Mouse (Mus musculus) kidney, postnatal 25 days (tissue): ENCODE results near the gene Gfi1b.
A peak's percentile ranks its signal among the peaks of the same experiment; 100 is the strongest.

Experiments used
- DNase-seq, 2 experiments: peaks; one replicate each; pipeline ENCODE4 v3.0.0; 2021; ENCODE audit warnings: mixed read lengths in 2 of 2

The Gfi1b gene

DNA sequence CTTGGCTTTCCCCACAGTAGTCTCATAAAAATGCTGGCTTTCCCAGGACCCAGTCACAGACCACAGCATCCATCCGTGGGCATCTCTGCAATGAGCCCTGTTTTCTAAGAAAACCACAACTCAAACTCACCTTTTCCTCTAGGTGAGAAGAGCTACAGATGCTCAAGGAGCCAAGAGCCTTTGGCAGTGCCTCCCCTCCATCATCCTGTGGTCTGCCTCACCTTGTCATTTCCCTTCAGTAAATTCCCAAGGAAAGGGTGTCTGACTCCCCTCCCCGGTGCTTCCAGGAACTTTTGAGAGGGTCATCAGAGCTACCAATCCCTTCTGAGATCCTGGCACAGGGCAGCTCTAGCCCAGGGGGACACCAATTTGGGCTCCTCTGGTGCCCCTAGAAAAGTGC, 671 bp downstream of the Gfi1b start:
- DNase-seq = no peak

DNA sequence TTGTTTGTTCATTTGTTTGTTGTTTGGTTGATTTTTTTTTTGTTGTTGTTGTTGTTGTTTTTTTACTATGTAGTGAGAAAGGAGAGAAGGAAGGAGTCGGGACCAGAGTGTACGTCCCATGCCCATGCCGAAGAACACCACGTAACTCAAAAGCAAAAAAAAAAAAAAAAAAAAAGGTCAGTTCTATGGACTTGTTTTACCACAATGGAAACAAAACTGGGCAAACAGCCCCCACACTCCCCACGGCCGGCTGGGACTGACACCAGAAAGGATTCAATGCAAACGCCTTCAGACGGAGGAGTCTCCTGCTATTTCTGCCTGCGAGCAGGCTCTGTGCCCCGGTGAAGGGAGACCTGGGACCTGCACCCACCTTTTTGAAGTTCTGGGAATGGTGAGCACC, 1.3 kb downstream of the Gfi1b start:
- DNase-seq = no peak

DNA sequence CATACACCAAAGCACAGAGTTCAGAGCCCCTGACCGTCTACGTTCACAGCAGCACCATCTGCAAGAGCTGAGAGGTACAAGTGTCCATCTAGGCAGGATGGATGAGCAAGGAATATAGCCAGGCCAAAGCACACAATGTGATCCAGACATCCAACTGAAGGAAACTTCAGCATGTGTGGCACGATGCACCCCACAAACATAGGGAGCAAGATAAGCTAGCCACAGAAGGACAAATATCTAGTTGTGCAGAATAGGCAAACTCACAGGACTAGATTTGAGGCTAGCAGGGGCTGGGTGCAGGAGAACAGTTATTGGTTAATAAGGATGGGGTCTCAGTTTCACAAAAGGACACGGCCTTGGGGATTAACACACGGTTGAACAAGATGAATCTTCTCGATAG, 2.4 kb downstream of the Gfi1b start:
- no peak for DNase-seq

DNA sequence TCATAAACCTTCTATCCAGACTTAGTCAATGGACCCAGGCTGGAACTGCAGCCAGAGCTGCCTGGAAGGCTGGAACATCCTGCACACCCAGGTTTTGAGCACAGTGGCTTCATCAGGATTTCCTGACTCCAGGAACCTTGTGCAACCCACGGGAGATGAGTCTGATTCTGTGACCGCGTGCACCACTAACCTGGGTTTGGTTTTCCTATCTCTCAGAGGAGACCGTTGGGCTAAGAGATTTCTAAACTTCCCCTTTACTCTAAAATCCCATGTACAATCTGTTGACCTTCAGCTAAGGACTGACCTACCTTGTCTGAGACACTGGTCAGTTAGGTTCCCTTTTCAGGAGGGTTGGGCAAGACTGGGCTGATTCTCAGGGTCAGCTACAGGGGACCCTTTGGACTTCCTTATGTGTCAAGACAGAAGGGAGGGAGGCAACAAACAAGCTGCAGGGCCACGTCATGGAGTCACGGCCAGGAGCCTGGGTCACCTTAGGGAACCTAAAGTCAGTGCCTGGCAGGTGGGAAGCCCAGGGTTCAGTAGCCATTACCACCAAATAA, 2.9 kb downstream of the Gfi1b start:
- DNase-seq = no peak

DNA sequence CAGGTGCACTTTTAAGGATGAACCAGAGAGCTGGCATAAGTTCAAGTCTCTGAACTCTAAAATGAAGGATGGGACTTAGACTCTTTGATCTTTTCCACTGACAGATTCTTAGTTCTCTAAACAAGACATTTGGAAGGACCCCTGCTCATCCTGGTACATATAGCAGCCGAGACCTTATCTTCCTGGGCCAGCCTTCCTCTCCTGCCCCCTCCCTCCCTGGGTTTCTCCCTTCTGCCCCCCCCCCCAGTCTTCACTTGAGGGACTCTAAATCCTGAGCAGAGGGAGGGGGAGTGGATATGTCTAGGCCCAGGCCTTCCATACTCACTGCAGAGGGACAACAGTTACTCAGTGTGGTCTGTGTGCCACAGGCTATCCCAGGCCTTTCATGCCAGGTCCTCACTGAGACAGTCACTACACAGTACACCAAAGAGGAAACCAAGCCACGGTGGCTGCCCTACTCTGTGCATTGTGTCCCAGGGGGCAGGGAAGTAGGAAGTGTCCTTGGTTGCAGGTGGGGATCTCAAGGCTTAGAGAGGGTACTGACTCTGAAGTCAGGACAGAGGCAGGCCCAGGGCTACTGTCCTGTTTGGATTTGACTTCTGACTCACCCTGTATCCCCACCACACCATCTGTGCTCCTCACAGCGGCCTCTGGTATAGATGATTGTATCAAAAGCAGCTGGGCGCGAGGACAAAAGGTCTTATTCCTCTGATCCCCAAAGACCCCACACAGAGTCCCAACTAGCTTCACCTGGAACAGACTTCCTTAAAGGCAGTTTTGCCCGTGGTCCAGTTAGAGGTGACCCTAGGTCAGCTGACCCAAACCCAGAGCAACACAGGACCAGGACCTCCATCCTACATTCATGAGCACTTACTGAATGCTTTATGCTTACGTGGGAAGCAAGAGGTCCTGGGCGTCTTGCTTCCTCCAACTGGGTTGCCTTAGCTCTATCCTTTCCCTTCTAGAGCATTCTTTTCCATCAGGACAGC, 4.0 kb downstream of the Gfi1b start:
- no peak for DNase-seq

DNA sequence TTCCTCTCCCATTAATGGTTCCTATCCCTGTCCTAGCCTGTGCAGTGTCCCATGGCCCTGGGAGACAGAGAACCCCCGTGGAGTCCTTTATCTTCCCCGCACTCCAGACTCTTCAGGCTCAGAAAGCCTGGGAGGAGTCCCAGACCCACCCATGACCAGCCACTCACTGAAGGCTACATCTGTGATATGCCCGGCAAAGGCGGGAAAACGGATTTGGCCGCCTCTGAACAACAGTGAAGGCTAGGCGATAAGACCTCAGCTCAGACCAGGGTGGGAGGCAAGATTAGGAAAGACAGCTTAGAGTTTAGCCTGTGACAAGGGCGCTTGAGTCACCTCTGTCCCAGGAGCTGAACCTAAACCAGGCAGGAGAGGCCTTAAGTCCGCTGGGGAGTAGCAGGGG, 4.9 kb downstream of the Gfi1b start:
- no peak for DNase-seq

DNA sequence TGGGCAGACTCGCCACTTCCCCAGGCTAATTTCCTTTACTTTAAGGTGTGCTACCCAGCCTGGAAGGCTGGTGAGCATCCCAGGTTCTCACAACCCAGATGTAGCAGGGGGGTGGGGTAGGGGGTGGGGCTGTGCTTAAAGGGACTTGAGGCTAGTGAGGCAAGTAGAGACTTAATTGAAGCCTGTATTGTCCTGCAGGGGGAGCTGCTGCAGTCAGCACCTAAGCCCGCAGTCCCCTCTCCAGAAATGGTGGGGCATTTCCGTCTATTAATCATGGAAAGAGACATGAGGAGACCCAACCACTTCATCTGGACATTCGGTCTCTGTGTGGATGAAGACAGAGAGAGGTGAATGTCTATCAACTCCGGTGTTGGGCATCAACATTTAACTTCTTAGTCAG, 5.4 kb downstream of the Gfi1b start:
- DNase-seq = peak in 1 of 2 experiments; percentile 18

DNA sequence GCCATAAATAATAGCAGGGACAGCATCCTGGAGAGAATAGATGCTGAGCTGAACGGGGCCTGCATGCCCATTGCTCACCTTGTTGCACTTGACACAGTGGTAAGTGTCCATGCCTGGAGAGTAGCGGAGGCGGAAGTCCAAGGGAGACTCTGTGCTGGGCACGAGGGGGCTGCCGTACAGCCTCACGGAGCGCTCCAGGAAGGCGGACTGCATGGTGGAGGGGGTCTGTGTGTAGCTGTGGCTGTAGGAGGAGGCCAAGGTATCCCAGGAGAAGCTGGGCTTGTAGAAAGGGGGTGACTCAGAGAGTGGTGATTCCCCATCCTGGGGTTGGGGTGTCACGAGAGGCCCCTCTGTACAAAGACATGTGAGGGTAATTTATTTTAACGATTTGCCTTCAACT, 8.2 kb downstream of the Gfi1b start:
- no peak for DNase-seq

DNA sequence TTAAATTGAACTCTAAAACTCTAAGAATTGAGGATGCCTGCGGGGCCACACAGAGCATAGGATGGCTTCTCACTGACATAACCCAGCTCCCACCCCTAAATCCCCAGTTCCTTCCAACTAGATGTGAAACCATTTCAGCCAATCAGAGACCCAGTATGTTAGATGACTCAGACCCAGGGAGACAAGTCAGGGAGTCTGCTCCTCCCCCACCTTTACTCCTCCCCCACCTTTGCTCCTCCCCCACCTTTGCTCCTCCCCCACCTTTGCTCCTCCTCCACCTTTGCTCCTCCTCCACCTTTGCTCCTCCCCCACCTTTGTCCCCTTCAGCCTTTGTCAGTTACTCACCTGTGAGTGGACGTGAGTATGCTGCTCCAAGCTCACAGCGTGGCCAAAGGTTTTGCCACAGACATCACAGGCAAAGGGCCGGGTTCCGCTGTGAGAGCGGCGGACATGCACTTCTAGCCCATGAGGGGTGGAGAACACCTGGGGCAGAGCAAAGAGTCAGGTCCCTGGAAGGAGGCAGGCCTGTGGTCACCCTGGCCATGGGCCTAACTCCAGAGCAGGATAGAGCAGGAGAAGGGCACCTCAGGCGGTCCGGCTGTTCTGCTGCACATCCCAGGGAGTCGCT, 9.2 kb downstream of the Gfi1b start:
- DNase-seq = no peak

DNA sequence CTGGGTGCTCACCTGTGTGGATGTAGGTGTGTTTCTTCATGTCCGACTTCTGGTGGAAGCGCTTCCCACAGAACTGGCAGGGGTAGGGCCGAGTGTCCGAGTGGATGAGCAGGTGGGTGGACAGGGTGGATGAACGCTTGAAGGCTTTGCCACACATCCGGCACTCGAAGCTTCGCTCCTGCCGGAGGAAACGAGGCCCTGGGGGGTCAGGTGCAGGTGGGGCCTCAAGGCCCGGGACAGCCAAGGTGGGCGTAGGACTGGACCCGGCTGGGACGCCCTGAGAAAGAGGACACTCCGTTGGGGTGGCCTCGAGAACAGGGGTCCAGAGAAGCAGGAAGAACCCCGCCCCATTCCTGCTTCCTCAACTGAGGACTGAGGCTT, 10.4 kb downstream of the Gfi1b start:
- no peak for DNase-seq

DNA sequence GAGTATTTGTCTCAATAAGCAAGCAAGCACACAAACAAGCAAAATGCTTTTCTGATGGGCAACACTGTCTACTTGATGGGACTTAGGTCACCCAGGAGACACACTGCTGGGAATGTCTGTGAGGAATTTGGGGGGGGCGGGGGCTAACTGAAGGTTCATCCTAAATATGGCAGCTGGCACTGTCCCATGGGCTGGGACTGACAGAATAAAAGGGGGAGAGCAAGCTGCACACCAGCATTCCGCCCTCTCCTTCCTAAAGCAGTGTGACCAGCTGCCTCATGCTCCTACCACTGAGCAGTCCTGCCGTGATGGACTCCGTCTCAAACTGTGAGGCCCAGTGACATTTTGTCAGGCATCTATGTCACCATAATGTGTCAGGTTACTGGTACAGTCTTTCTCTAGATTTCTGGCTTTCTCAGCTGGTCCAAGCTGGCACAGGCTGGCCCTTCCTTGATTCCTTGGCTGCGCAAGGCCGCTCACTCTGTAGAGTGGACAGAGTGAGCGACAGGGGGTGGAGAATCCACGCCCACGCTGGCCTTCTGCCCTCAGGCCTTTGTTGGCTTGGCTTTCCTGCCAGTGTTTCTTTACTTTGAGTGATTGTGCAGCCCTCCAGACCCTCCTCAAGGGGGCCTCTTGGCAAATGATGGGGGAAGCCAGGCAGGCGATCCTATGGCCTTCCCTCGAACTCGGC, 10.9 kb downstream of the Gfi1b start:
- no peak for DNase-seq

DNA sequence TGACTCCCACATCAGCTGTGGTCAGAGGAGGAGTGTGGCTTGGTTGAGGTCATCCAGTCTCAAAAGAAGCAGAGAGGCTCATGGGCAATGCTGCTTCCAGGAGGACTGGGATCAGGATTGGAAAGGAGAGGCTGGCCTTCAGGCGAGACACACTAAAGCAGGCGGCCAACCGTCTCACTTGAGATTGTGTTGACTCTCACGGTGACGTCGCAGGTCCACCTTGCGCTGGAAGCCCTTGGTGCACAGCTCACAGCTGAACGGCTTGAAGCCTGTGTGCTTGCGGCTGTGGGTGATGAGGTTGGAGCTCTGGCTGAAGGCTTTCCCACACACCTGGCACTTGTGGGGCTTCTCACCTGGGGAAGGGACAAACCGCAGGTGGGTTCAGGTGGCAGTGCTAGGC, 11.9 kb downstream of the Gfi1b start:
- no peak for DNase-seq

DNA sequence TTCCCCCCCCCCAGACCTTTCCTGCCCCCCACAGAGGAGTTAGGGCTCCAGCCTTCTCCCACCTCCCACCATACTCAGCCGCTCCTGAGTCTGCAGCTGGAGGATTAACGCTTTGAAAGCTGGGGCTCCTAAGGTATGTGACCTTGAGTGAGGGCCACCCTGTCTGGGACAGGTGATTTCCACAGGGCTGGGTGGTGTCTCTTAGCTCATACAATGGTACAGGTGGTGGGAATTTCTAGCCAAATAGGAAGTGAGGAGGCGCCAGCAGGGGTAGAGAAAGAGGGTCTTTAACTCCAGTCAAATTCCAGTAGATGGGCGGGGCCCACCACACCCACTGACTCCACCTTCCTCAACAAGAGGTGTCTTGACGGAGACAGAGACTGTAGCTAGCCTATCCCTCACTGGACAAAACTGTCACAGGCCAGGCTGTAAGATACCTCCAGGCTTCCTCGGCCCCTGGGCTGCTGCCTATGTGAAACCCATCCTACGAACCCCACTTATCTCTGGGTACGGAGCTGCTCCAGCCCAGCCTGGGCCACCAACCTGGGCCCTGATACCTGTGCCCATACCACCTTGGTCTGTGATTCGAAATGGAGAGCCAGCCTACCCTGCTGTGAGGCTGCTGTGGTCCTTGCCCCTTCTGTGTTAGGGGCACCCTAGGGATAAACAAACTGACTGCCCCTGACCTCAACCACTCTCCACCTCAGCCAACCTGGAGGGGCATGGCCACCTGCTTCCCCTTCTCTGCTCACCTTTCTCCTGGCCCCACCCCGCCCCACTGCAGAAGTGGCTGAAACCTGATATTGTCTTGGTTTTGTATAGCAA, 14.2 kb downstream of the Gfi1b start:
- DNase-seq = no peak

DNA sequence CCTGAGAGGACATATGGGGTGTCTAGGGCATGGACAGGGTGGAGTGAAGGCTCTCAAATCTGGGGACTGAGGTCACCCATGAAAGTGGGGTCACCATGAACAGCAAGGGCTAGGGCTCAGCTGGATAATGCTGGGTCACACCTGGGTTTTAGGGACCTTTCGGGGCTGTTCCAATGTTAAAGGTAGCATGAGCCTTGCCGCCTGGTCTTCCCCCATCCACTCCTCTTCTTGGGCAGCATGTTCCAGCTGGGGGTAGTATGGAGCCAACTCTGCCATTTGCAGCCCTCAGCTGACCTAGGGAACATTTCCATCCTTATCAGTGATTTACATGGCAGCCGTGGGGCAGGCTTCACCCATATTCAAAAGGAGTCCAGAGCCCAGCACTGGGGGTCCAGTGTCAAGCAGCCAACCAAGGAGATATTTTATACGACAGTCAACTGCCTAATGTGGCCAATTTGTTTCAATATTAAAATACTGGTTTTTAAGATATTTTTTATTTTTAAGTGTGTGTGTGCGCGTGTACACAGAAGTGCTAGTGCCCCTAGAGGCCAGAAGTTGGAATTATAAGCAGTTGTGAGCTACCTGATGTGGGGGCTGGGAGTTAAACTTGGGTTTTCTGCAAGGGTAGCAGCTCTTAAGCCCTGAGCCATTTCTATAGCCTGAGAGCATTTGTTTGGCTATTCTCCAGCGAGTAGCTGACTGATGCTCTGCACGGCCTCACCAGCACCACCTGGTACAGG, 15.0 kb downstream of the Gfi1b start:
- no peak for DNase-seq

DNA sequence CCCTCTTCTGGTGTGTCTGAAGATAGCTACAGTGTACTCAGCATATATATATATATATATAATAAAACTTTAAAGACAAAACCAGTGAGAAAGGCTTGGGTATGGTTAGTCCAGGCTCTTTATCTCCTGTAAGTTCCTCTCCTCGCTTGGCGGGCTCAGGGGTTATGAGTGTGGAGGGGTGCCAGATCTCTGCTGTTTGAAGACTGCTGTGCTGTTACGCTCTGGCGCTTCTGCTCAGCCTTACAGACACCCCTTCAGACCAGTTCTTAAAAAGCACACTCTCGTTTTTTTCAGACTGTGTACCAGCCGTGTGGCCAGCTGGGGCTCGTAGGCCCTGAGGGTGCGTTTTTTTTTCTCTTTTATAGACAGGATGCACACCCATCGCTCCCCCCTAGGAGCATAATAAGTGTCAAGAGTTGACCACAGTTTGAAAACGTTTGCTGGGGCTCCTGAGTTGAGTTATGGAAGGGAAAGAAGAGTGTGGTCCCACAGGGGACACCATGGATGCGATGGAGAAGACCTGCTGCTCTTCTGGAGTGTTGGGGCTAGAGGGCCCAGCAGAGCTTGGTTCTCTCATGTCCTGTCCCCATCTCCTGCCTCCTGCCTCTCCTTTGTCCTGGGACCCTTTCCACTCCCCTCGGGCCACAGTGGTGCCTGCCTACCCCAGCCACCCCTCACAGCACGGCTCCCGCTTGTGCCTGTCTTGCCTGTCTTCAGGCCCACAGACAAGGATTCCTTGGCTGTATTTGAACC, 15.8 kb downstream of the Gfi1b start:
- DNase-seq = no peak

DNA sequence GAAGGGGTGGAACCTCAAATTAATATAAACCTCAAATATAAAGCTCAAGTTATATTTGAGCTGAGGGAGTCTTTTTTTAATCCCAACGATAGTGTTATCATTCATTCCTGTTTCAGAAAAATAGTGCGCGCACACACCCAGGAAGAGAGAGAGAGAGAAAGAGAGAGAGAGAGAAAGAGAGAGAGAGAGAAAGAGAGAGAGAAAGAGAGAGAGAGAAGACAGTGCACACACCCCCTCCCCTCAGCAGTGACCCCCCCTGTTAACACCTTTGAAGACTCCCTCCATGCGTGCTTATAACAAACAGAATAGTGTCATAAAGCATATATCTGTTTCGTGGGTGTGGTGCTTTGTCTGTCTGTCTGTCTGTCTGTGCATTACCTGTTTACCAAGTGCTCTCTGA, 18.2 kb downstream of the Gfi1b start:
- DNase-seq = no peak

DNA sequence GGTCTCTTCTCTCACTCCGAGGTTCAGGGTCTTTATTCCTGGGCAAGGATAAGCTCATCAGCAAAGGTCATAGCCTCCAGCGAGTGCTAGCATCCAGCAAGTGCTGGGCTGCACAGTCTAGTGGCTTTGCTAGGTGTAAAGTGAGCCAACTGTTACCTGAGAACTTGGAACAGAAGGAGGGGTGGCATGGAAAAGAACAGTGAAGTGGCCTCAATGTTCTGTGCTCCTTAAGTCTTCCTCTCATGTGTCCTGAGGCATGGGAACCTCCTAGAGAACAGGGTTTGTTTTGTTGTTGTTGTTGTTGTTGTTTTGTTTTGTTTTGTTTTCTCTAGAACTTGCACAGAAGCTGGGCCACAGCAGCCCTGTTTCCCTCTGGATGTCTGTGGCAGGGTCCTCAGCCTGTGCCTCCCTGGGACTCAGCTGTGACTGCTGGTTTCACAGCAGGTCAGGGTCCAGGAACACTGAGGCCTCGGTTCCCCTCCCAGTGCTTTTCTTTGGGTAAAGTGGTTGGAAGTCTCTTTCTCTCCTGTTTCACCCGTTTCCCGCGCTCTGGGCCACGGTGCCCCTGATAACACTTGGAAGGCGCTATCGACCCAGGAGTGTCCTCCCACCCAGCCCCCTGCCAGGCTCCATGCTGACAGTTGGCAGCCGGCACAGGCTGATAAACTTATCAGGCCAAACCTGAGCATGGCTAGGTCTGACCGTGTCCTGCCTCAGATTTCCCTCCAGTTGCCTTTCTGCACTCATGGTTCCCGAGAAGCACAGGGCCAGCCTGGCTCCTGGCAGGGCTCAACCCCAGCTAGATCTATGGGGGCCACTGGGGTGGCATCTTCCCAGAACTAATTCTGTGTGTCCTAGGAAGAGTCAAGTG, 19.8 kb downstream of the Gfi1b start:
- no peak for DNase-seq

DNA sequence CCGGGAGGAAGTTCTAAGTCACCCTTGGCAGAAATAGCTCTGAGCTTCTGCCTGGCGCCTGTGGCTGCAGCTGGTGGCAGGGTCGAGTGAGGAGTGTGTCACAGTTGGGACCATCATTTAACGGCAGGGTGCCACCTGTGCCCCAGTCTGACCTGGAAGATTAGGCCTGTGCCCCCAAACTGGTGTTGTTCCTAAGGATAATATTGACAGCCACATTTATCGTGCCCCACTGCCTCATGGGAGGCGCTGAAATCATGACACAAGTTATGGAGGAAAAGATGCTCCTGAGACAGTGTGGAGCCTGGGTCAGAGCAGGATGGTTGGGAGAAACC, 22.2 kb downstream of the Gfi1b start:
- DNase-seq = no peak

DNA sequence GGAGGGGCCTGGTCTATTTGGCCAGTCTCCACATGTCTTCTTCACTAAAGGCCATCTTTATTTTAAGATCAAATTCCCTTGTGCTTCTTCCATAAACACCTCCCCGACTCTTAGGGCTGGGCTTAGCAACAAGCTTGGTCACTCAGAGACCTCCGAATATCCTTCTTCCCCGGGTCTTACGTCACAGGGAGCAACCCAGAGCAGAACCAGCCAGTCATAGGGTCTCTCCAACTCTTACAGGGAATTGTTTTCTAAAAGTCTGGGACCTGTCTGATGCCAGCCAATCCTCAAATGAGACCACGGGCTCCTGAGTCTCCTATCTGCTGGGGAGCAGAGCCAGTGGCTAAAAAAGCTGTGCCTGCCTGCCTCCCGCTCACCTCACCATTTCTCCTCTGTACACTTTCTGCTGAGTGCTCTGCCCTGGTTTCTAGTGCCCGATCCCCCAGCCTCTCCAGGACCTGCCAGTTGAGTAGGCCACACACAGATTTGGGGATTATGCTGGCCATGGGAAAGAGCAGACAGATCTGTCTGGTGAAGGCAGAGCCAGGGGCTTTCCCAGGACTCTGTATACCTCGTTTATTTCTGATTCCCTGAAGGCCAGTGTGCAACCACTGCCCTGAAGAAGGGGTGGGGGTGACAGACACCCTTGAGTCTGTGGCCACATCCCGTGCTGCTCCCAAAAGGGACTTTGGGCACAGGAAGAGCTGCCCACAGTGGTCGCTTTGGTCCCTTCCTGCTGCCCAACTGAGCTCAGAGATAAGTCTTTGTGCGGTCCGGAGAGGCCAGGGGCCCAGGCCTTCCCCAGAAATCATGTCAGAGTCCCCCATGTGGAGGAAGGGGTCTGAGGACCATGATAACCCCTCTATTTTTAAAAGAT, 22.9 kb downstream of the Gfi1b start:
- DNase-seq = no peak
